Mouse (Mus musculus) cerebellum, adult 2 months (tissue): ENCODE results near the gene Skp2. TPM values are rescaled to one million over a fixed set of nuclear protein-coding genes. Genes with fewer than 3 reads are reported as not detected.

ENCODE experiments used
- DNase-seq, 2 experiments: peaks; one replicate each; pipeline ENCODE4 v3.0.0; 2021
- H3K27ac ChIP-seq: fragments of 200-500 bp; 2 replicates; pipeline ENCODE4 v1.5.1; 2012; ENCODE audit warnings: low read length, control low read depth, inconsistent platforms; ENCODE audit not compliant: insufficient read depth
- H3K27me3 ChIP-seq: fragments of 200-500 bp; 2 replicates; pipeline ENCODE4 v1.6.1; 2012; ENCODE audit warnings: inconsistent platforms, mild to moderate bottlenecking, low read length, moderate library complexity; ENCODE audit not compliant: control insufficient read depth, insufficient read depth
- H3K4me1 ChIP-seq: fragments of 200-500 bp; 2 replicates; pipeline ENCODE4 v1.6.1; 2011; ENCODE audit warnings: low read length; ENCODE audit not compliant: control insufficient read depth, insufficient read depth
- H3K4me3 ChIP-seq: fragments of 200-500 bp; replicated peaks from 2 replicates; pipeline ENCODE3; 2011; ENCODE audit warnings: mild to moderate bottlenecking, low read depth, low read length, control low read depth; ENCODE audit not compliant: insufficient read depth
- CTCF ChIP-seq: fragments of 200-500 bp; IDR thresholded peaks from 2 replicates; pipeline ENCODE4 v1.5.1; 2011; ENCODE audit warnings: low read depth, mild to moderate bottlenecking, control low read depth, low read length, moderate library complexity, borderline replicate concordance; ENCODE audit not compliant: insufficient read depth
- POLR2A ChIP-seq: fragments of 200-500 bp; IDR thresholded peaks from 2 replicates; pipeline ENCODE4 v1.6.1; 2011; ENCODE audit warnings: low read length, control low read depth, borderline replicate concordance; ENCODE audit not compliant: insufficient read depth
- WGBS: fragments of 180-500 bp; shearing (Covaris S2); methylation state at CpG from one replicate; pipeline ENCODE4 v1.1.7; 2018; 5-methylcytosine and 5-hydroxymethylcytosine counted together
- polyA plus RNA-seq: library from polyadenylated mRNA; depleted of rRNA; stranded (reverse); fragments of >200 nt; gene quantifications from 2 replicates; pipeline ENCODE4 v1.2.3, GENCODE M21; 2012

Skp2 gene
- polyA plus RNA-seq, 1 experiment = 4.2 TPM

DNA sequence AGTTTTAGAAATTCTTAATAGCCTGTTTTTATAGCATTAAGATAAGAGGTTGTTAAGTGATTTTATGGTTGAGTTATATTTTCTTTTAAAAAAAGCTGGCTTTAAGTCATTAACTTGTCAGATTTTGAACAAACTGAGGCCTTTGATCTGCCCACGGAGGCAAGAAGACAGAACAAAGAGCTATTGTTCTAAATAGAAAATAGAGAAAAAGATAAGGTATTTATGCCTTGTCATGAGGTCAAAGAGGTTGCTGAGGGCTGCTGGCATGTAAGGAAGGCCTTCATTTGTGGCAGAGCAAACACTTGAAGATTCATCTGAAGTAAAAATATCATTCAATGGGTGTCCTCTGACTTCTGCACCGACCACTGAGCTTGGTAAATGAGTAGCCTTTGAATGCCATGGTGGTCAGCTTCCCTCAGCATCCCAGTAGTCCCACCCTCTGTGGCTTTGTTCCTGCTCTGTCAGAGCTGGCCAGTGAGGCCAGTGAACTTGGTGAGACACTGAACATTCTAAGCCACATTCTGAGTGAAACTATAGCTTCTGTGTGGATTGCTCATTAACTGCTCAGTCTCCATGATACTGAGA lies 66.0 kb downstream of the Skp2 start:
- no peak for DNase-seq
- TF ChIP-seq POLR2A = no peak
- no peak for TF ChIP-seq CTCF
- 0 out of 2 replicates have a peak, but pooled peaks cover 2% of the 10 kb centered on the region for H3K4me1 ChIP-seq
- no peaks in the 10 kb centered on the region for H3K27me3 ChIP-seq
- H3K4me3 ChIP-seq = no peak overlapping the region
- 19% methylated on average over 2 of the region's 2 CpGs for WGBS
- H3K27ac ChIP-seq = no peak overlapping the region

DNA sequence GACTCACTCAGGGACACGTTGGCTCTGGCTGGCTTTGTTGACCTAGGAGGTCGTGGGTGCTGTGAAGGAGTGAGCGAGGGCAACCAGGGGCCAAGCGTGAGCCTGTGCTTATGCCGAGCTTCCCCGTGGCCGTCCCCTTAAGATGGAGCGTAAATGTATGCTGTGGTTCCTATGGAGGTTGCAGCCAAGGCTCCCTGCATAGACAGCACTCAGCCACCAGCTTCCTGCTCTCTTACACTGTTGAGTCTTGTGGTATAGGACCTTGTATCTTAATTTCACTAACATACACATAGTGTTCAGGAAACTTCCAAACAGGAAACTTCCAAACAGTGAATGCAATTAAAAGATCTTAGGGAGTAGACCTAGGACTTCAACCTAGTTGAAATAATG lies 66.5 kb downstream of the Skp2 start:
- no peaks in the 10 kb centered on the region for H3K27me3 ChIP-seq
- no peak overlapping the region for H3K27ac ChIP-seq
- no peak for DNase-seq
- WGBS = 64% methylated on average over 8 of the region's 8 CpGs
- TF ChIP-seq POLR2A = no peak
- TF ChIP-seq CTCF = no peak
- no peaks in the 10 kb centered on the region for H3K4me1 ChIP-seq
- no peak overlapping the region for H3K4me3 ChIP-seq

DNA sequence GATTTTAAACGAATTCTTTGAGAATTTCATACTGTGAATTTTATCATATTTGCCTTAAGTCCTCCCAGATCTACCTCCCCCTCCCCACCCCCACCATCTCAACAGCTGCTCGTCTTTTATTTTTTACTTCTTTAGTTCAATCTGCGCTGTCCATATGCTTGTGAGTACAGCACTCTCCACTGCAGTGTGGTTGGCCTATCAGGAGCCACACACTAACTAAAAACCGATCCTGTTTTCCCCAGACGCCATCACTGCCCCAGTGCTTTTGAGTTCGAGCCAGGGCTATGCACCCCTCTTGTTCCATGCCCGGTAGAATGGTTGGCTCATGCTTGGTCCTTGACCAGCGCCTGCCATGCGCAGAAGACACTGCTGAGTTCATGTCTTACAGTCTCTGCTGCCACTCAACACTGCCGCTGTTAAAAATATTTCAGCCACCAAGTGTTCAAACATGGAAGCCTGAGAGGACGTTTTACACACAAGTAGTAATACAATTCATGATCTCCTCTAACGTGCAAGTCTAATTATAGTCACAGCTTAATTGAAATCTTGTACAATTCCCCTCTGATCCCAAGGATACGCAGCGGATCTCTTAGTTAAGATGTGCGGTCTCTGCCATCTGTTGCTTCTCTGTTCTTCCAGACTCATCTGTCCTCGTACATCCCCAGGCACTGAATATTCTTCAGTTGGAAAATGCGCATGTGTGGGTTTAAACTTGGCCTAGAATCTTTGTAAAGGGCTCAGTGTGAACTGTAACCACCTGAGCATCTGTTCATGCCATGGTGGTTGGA lies 67.1 kb downstream of the Skp2 start:
- no peaks in the 10 kb centered on the region for H3K27me3 ChIP-seq
- no peak for DNase-seq
- WGBS = 54% methylated on average over 17 of the region's 17 CpGs
- H3K27ac ChIP-seq = no peak overlapping the region
- no peak for TF ChIP-seq CTCF
- TF ChIP-seq POLR2A = no peak
- H3K4me3 ChIP-seq = no peak overlapping the region
- no peaks in the 10 kb centered on the region for H3K4me1 ChIP-seq

DNA sequence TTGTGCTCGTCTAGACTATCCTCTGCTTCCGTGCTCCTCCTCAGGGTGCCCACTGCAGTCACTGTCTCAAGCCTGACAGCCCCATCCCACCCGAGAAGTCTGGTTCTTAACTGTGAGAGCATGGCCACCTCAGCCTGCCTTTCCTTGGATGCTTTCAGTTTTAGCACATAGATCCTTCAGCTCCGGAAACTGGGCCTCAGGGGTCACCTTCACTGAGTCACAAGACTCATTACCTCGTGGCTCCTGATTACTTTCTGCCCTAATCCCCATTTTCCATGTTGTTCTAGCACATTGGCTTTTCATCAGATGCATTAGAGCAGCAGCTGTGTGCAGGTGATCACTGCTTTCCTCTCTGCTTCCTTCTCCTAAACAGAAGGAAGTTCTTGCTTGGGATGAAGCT lies 67.8 kb downstream of the Skp2 start:
- 82% methylated on average over 5 of the region's 5 CpGs for WGBS
- H3K27ac ChIP-seq = no peak overlapping the region

DNA sequence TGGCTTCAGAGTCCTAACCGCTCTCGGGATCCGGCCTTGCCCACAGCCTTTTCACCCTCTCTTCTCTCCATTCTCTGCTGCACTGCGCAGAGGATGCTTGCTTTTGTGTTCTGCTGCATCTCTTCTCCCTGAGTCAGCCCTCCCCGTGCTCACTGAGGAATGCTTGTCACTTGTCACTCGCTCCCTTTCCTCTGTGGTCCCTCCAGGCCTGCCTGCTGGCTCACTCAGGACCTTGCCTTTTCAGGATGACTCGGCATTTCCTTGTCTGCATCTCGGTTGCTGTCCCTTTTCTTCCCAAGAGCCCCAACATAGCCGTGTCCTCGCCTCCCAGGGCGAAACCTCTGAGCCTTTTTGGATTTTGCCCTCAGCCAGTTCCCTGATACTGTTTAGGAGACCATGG lies 68.4 kb downstream of the Skp2 start:
- WGBS = 58% methylated on average over 11 of the region's 11 CpGs
- no peak for TF ChIP-seq POLR2A
- TF ChIP-seq CTCF = no peak
- H3K4me1 ChIP-seq = no peaks in the 10 kb centered on the region
- H3K4me3 ChIP-seq = no peak overlapping the region
- no peaks in the 10 kb centered on the region for H3K27me3 ChIP-seq
- no peak for DNase-seq
- H3K27ac ChIP-seq = no peak overlapping the region

More for the DNA sequence above, 67.8 kb downstream of the Skp2 start:
- H3K4me1 ChIP-seq = no peaks in the 10 kb centered on the region
- no peak for DNase-seq
- no peak overlapping the region for H3K4me3 ChIP-seq
- no peaks in the 10 kb centered on the region for H3K27me3 ChIP-seq
- TF ChIP-seq CTCF (no peak), POLR2A (no peak)

DNA sequence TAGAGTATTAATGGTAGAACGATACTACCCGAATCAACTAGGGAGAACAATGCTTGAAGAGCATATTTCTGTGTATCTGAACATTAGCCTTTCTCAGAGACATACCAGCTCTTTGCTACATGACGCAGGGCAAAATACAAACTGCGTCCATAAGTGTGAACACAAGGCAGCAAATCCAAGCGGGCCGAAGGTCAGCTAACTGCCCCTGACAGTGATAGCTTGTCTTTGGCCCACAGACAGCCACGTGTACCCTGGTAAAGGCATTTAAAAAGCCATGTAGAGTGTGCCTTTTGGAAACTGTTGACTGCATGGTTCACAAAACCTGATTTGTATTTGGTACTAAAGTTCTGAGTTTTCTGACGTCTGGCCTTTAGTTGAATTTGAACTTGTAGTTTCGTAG lies 72.5 kb downstream of the Skp2 start:
- no peak for TF ChIP-seq CTCF
- no peak for TF ChIP-seq POLR2A
- DNase-seq = no peak
- no peak overlapping the region for H3K4me3 ChIP-seq
- no peaks in the 10 kb centered on the region; the same call in 1 of the 2 replicates for H3K4me1 ChIP-seq
- no peaks in the 10 kb centered on the region for H3K27me3 ChIP-seq
- no peak overlapping the region for H3K27ac ChIP-seq
- 90% methylated on average over 9 of the region's 9 CpGs for WGBS

DNA sequence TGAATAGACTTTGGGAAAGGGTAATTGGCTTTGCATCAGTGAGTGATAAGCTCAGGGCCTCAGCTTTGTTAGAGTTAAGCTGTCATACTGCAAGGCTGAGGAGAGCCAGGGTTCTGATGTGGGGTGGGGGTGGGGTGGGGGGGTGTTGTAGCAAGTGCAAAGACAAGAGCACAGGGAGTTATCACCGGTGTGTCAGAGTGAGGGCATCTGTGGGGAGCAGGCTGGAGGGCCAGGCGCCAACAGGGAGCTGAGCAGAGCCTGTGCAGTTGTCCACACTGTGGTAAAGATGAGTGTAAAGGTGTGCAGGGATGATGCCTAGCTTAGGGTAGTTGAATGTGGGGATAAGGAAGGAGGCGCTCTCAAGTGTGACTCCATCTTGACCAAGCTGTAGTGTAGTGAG lies 73.9 kb downstream of the Skp2 start:
- DNase-seq = no peak
- WGBS = 62% methylated on average over 3 of the region's 3 CpGs
- Histone ChIP-seq H3K4me3 (no peak overlapping the region), H3K27ac (no peak overlapping the region), H3K4me1 (no peaks in the 10 kb centered on the region; the same call in 1 of the 2 replicates), H3K27me3 (no peaks in the 10 kb centered on the region)
- TF ChIP-seq CTCF (no peak), POLR2A (no peak)

DNA sequence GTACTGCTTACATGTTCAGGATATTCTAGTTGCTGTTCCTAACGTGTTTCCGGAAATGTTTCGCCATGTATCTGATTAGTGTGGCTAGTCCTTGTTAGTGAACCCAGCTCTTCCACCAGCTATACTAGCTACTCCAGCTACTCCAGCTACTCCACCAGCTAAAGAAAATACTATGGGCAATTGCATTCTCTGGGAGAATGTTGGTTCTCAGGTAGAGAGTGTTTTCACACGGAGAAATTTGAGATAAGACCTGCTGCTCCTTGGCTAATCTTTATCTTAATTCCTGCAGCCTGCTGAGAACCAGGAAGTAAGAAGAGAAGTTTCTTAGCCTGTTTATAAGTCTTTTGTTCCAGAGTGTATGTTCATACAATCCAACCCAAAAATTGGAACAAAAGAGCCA lies 75.0 kb downstream of the Skp2 start:
- WGBS = 78% methylated on average over 4 of the region's 4 CpGs
- no peak for DNase-seq
- H3K27ac ChIP-seq = no peak overlapping the region
- no peak overlapping the region for H3K4me3 ChIP-seq
- no peak for TF ChIP-seq CTCF
- no peak for TF ChIP-seq POLR2A
- H3K27me3 ChIP-seq = no peaks in the 10 kb centered on the region
- H3K4me1 ChIP-seq = no peaks in the 10 kb centered on the region; the same call in 1 of the 2 replicates
